Mouse (Mus musculus) forebrain, embryonic 16.5 days (tissue): ENCODE measurements at regions not wholly inside any gene's neighbourhood (a gene's known extent, or its start where the extent isn't known, plus 50 kb on each side); places are given as distances from the start of the nearest gene placed in this dataset. TPM values are rescaled to one million over a fixed set of nuclear protein-coding genes. Genes with fewer than 3 reads are reported as not detected.

Source experiments
- microRNA-seq: library from miRNA; unstranded; fragments of <30 nt; microRNA quantifications from one replicate; pipeline ENCODE4, GENCODE M21; 2017

Small RNAs in the stretch of these regions (microRNA-seq; reads per million reads assigned to microRNA genes)
- not detected for gene Gm24369
